In genomic region chr12:86804308-86804700, GRCm38 (mm10) we compare ENCODE assay signal across 8 mouse cellular contexts.
A peak's percentile ranks its signal among the peaks of the same experiment; 100 is the strongest.
DNase-seq lines count a peak whose midpoint lies in the region; ATAC-seq and TF ChIP-seq lines count a peak whose summit lies in the region.

No protein-coding gene starts in this region.

- no peak overlapping the region for H3K9ac ChIP-seq in ES-Bruce4 (ENCODE audit: low read depth, poor library complexity, severe bottlenecking)
- no peak overlapping the region for H3K9ac ChIP-seq in limb, embryonic 15.5 days

- H3K27me3 ChIP-seq in ES-Bruce4 (ENCODE audit: control insufficient read depth, insufficient read depth, low read length, poor library complexity, severe bottlenecking) = no peaks in the 10 kb centered on the region
- no peaks in the 10 kb centered on the region for H3K27me3 ChIP-seq in heart, embryonic 10.5 days (ENCODE audit: insufficient read depth, poor library complexity, severe bottlenecking)
- H3K27me3 ChIP-seq in limb, embryonic 15.5 days = no peaks in the 10 kb centered on the region

- 0 out of 2 replicates have a peak, but pooled peaks have one; percentile 60 for TF ChIP-seq EP300 in ES-Bruce4 (IDR thresholded peaks at IDR 0.05; ENCODE audit: insufficient read depth, low read depth, low read length)

- no peak overlapping the region for H3K4me3 ChIP-seq in ES-Bruce4 (ENCODE audit: low read depth, low read length)
- no peak overlapping the region for H3K4me3 ChIP-seq in heart, embryonic 10.5 days
- H3K4me3 ChIP-seq in limb, embryonic 15.5 days = no peak overlapping the region

- no peak for ATAC-seq in limb, embryonic 15.5 days (ENCODE audit: insufficient number of reproducible peaks, low FRiP score, low TSS enrichment, low read depth)

- 38% methylated on average over 4 of the region's 4 CpGs for WGBS in heart, embryonic 10.5 days
- WGBS in limb, embryonic 15.5 days = 46% methylated on average over 4 of the region's 4 CpGs

- H3K4me1 ChIP-seq in ES-Bruce4 (ENCODE audit: control insufficient read depth, insufficient read depth, low read length) = peaks cover 31% of the 10 kb centered on the region
- peaks cover 90% of the 10 kb centered on the region for H3K4me1 ChIP-seq in heart, embryonic 10.5 days
- H3K4me1 ChIP-seq in limb, embryonic 15.5 days = peaks cover 90% of the 10 kb centered on the region

- H3K27ac ChIP-seq in ES-Bruce4 (ENCODE audit: insufficient read depth, low read length) = peak overlapping the region; percentile 49
- H3K27ac ChIP-seq in heart, embryonic 10.5 days = peak overlapping the region; percentile 75
- peak overlapping the region; percentile 70 for H3K27ac ChIP-seq in limb, embryonic 15.5 days

- no peak overlapping the region for H3K4me2 ChIP-seq in limb, embryonic 15.5 days

- TF ChIP-seq CTCF in ES-Bruce4 (IDR thresholded peaks at IDR 0.05; ENCODE audit: low read depth, low read length) = no peak

- no peaks in the 10 kb centered on the region for H3K36me3 ChIP-seq in ES-Bruce4 (ENCODE audit: control insufficient read depth, insufficient read depth, low read length, poor library complexity, severe bottlenecking)
- no peaks in the 10 kb centered on the region for H3K36me3 ChIP-seq in heart, embryonic 10.5 days
- H3K36me3 ChIP-seq in limb, embryonic 15.5 days = no peaks in the 10 kb centered on the region

- DNase-seq in cerebellum, postnatal 14 days = peak; percentile 50 to 63
- DNase-seq in cerebellum, adult 11 months = no peak
- no peak for DNase-seq in heart, embryonic 10.5 days (ENCODE audit: low spot score)
- no peak for DNase-seq in right cerebral cortex, postnatal 36 days (ENCODE audit: low spot score in 2 of 2)
- no peak for DNase-seq in layer of hippocampus, postnatal 10 days (ENCODE audit: low spot score in 2 of 2)
- DNase-seq in spleen, postnatal 14 days (ENCODE audit: low spot score in 2 of 2) = no peak

- TF ChIP-seq POLR2A in ES-Bruce4 (IDR thresholded peaks at IDR 0.05; ENCODE audit: insufficient read depth, low read length) = no peak

- no peaks in the 10 kb centered on the region for H3K9me3 ChIP-seq in ES-Bruce4 (replicated peaks; ENCODE audit: control insufficient read depth, insufficient read depth, low read length, poor library complexity, severe bottlenecking)
- H3K9me3 ChIP-seq in heart, embryonic 10.5 days = no peaks in the 10 kb centered on the region
- H3K9me3 ChIP-seq in limb, embryonic 15.5 days = no peaks in the 10 kb centered on the region

Comparison
In these comparisons a context has a peak if more than half of its experiments do, and no peak if none do; other contexts are left out.
1. DNase-seq: peak in cerebellum, postnatal 14 days (2 of 2); none in cerebellum, adult 11 months (single experiment), heart, embryonic 10.5 days (single experiment), right cerebral cortex, postnatal 36 days (0 of 2), layer of hippocampus, postnatal 10 days (0 of 2) and spleen, postnatal 14 days (0 of 2).
2. Peak in every context shown above with its lines, with median percentiles within 50 percentile points of each other: H3K27ac ChIP-seq.